Mouse (Mus musculus) cortical plate, adult 2 months (tissue): Measurements from ENCODE around the gene Pdcd4.

Experiments
- CTCF ChIP-seq: fragments of 200-500 bp; IDR thresholded peaks from 2 replicates; pipeline ENCODE4 v1.5.1; 2011; ENCODE audit warnings: mild to moderate bottlenecking, control low read depth, low read length; ENCODE audit not compliant: insufficient read depth; ENCODE audit errors: extremely low read depth
- POLR2A ChIP-seq: fragments of 200-500 bp; IDR thresholded peaks from 2 replicates; pipeline ENCODE4 v1.6.1; 2011; ENCODE audit warnings: mild to moderate bottlenecking, low read length, control low read depth; ENCODE audit not compliant: insufficient read depth; ENCODE audit errors: extremely low read depth

DNA sequence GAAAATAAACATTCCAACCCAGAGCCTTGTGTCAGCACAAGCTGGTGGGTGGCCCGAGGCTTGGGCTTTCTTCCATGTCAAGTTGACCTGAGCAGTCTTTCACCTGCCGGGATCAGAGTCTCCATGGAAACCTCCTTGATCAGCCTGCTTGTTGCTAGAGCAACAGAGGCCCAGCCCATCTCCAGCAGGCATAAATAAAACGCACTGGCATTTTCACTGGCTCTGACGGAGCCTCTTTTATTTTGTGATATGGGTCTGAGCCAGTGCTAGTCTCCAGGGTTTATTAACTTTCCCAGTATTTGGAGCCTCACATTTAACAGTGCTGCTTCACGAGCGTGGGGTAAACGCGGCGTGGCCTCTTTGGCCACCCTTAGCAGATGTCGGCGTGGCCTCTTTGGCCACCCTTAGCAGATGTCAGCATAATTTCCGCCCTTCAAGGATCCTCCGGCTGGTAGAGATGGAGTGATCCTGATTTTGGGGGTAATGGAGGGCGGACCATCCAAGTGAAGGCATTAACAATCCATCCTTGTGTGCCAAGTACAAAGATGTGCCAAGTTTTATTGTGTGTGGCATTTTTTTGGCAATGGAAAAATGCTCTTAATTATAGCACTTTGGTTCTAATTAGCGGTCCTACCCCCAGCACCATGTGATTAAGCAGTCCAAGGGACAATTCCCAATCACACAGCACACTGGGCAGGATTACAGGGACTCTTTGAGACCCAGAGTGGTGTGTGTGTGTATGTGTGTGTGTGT lies 39.2 kb upstream of the Pdcd4 start:
- TF ChIP-seq CTCF (no peak), POLR2A (0 out of 2 replicates have a peak, but pooled peaks have one; percentile 4)
